Mouse (Mus musculus) lung, postnatal 4 days (tissue): ENCODE measurements around the gene Ostm1.

Experiments used
- DNase-seq, 2 experiments: peaks; one replicate each; pipeline ENCODE4 v3.0.0; 2021

Ostm1 gene

GRCm38 (mm10) chr10:42631754-42632452, 48.3 kb downstream of the Ostm1 start:
- peak in 1 of 2 experiments; percentile 12 for DNase-seq

GRCm38 (mm10) chr10:42632453-42633360, 49.1 kb downstream of the Ostm1 start:
- no peak for DNase-seq

GRCm38 (mm10) chr10:42633361-42634121, 49.9 kb downstream of the Ostm1 start:
- peak in 1 of 2 experiments; percentile 8 for DNase-seq

GRCm38 (mm10) chr10:42634122-42634720, 50.6 kb downstream of the Ostm1 start:
- no peak for DNase-seq

- no peak for DNase-seq
Observed at GRCm38 (mm10) chr10:42635046-42635445, 51.4 kb downstream of the Ostm1 start.

- DNase-seq = no peak
Observed at GRCm38 (mm10) chr10:42635566-42636359, 52.1 kb downstream of the Ostm1 start.

GRCm38 (mm10) chr10:42636360-42637182, 52.9 kb downstream of the Ostm1 start:
- DNase-seq = peak in 1 of 2 experiments; percentile 29

- peak in 1 of 2 experiments; percentile 59 for DNase-seq
Observed at GRCm38 (mm10) chr10:42637183-42637788, 53.7 kb downstream of the Ostm1 start.

GRCm38 (mm10) chr10:42639856-42640255, 56.2 kb downstream of the Ostm1 start:
- DNase-seq = no peak

GRCm38 (mm10) chr10:42643638-42644037, 60.0 kb downstream of the Ostm1 start:
- DNase-seq = no peak

- no peak for DNase-seq
Observed at GRCm38 (mm10) chr10:42646340-42646739, 62.7 kb downstream of the Ostm1 start.

- no peak for DNase-seq
Observed at GRCm38 (mm10) chr10:42661916-42662315, 78.3 kb downstream of the Ostm1 start.

- DNase-seq = no peak
Observed at GRCm38 (mm10) chr10:42669970-42670369, 86.3 kb downstream of the Ostm1 start.

GRCm38 (mm10) chr10:42672798-42673197, 89.2 kb downstream of the Ostm1 start:
- DNase-seq = no peak

- no peak for DNase-seq
Observed at GRCm38 (mm10) chr10:42675571-42675970, 91.9 kb downstream of the Ostm1 start.

- no peak for DNase-seq
Observed at GRCm38 (mm10) chr10:42678331-42678730, 94.7 kb downstream of the Ostm1 start.

- peak; percentile 93 for DNase-seq
Observed at GRCm38 (mm10) chr10:42678755-42679364, 95.2 kb downstream of the Ostm1 start.

- no peak for DNase-seq
Observed at GRCm38 (mm10) chr10:42679586-42679985, 96.0 kb downstream of the Ostm1 start.

- no peak for DNase-seq
Observed at GRCm38 (mm10) chr10:42680582-42681001, 97.0 kb downstream of the Ostm1 start.

- no peak for DNase-seq
Observed at GRCm38 (mm10) chr10:42682421-42682820, 98.8 kb downstream of the Ostm1 start.
